In the genomic region with DNA sequence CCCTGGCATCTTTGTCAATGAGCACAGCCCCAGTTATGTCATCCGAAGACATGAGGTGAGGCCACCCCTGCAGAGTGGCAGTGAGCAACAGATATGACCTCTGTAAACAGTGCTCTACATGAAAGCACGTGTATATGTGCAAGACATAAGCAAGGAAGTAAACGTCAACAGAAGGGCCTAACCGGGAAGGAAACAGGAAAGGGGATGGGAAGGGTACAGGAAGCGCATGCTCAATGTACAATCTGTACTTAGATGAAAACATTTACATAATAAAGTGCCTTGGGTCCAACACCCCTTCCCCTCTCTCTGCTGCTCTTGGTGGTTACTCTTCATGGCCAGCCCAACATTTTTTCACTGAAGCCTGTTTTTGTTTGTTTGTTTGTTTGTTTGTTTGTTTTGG, we compare ENCODE assay signal across 25 mouse cellular contexts.
"Had no signal": no experiment of that assay in that cellular context is flagged by ENCODE, and none has a peak within 500 bp of the region (broad histone marks: within the 10 kb centered on the region; RNA-seq: fewer than 3 reads in every experiment).

No protein-coding gene starts in this region.

- DNase-seq: gastrocnemius, adult 2 months; gastrocnemius, postnatal 10 days; gastrocnemius, postnatal 25 days; heart, adult 18-20 months; heart, postnatal 14 days; heart, postnatal 36 days; kidney, adult 11 months; kidney, adult 2 months; kidney, adult 9 months; kidney, postnatal 14 days; kidney, postnatal 36 days; layer of hippocampus, adult 9-11 months; layer of hippocampus, postnatal 36 days; left cerebral cortex, postnatal 4 days; liver had no signal

- H3K27ac ChIP-seq: gastrocnemius, adult 2 months; heart, embryonic 13.5 days; heart, embryonic 15.5 days; hindbrain, embryonic 13.5 days; hindbrain, embryonic 15.5 days; hindbrain, postnatal 0 days; kidney, embryonic 15.5 days; kidney, postnatal 0 days; limb, embryonic 12.5 days had no signal

- ATAC-seq: hindbrain, postnatal 0 days; intestine, embryonic 16.5 days had no signal

- H3K27me3 ChIP-seq: heart, embryonic 13.5 days; heart, embryonic 15.5 days; hindbrain, embryonic 13.5 days; hindbrain, embryonic 15.5 days; kidney, embryonic 15.5 days; limb, embryonic 12.5 days had no signal

- H3K9me3 ChIP-seq: heart, embryonic 13.5 days; heart, embryonic 15.5 days; hindbrain, embryonic 13.5 days; hindbrain, embryonic 15.5 days; kidney, embryonic 15.5 days; limb, embryonic 12.5 days had no signal

- H3K4me2 ChIP-seq: heart, embryonic 11.5 days; heart, embryonic 13.5 days; heart, embryonic 15.5 days; hindbrain, embryonic 13.5 days; hindbrain, embryonic 15.5 days; kidney, embryonic 15.5 days; limb, embryonic 12.5 days had no signal

- H3K4me3 ChIP-seq: gastrocnemius, adult 2 months; heart, embryonic 13.5 days; heart, embryonic 15.5 days; hindbrain, embryonic 13.5 days; hindbrain, embryonic 15.5 days; kidney, embryonic 15.5 days; limb, embryonic 12.5 days had no signal

- H3K4me1 ChIP-seq: heart, embryonic 15.5 days; hindbrain, embryonic 13.5 days; hindbrain, embryonic 15.5 days; kidney, embryonic 15.5 days; limb, embryonic 12.5 days had no signal

- H3K9ac ChIP-seq: heart, embryonic 13.5 days; heart, embryonic 15.5 days; hindbrain, embryonic 13.5 days; hindbrain, embryonic 15.5 days; kidney, embryonic 15.5 days; limb, embryonic 12.5 days had no signal

- H3K36me3 ChIP-seq: heart, embryonic 13.5 days; heart, embryonic 15.5 days; hindbrain, embryonic 13.5 days; hindbrain, embryonic 15.5 days; kidney, embryonic 15.5 days; limb, embryonic 12.5 days had no signal
